Mouse (Mus musculus) embryonic fibroblast, embryonic 13.5 days (primary cell): ENCODE measurements around the gene Cwf19l1.

Experiments used
- CTCF ChIP-seq: IDR thresholded peaks from 2 replicates; pipeline ENCODE4 v1.5.1; 2011; ENCODE audit warnings: mild to moderate bottlenecking, control low read depth, low read length, moderate library complexity, borderline replicate concordance; ENCODE audit not compliant: insufficient read depth
- POLR2A ChIP-seq: IDR thresholded peaks from 2 replicates; pipeline ENCODE4 v1.6.1; 2011; ENCODE audit warnings: low read depth, mild to moderate bottlenecking, control low read depth, low read length, moderate library complexity

DNA sequence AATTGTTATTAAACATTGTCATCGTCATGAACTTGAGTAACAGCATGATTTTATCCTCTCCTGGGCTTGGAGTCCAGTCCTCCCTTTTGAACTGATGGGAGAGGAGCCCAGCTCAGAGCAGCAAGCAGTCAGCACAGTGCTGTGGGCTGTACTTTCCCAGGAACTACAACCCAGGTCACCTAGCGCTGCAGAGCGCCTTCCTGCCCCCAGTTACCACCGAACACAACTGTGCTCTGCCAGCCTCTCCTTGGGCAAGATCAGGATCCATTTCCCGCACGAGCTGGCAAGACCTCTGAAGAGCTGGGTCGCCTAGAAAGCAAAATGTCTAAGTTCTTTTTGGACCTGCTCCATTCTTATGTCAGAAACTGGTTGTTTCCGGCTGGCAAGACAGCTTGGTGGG lies 39.2 kb upstream of the Cwf19l1 start:
- TF ChIP-seq CTCF, result no peak
- no peak for TF ChIP-seq POLR2A
